Mouse (Mus musculus) cerebellum, postnatal 14 days (tissue): ENCODE measurements around the gene Cyp2w1.
"Not testable (repeated sequence)": the region's sequence is repeated elsewhere in the genome, so short reads cannot be mapped to it uniquely, and the experiment has no call there.

ENCODE experiments used
- DNase-seq, 2 experiments: peaks; one replicate each; pipeline ENCODE4 v3.0.0; 2021; ENCODE audit warnings: mixed read lengths in 2 of 2

Gene Cyp2w1

GRCm38 (mm10) chr5:139387329-139388194 lies 35.1 kb downstream of the Cyp2w1 start:
- peak; percentile 61 to 82 for DNase-seq

- no peak for DNase-seq
Measured at GRCm38 (mm10) chr5:139388195-139388570, 35.8 kb downstream of the Cyp2w1 start.

DNA sequence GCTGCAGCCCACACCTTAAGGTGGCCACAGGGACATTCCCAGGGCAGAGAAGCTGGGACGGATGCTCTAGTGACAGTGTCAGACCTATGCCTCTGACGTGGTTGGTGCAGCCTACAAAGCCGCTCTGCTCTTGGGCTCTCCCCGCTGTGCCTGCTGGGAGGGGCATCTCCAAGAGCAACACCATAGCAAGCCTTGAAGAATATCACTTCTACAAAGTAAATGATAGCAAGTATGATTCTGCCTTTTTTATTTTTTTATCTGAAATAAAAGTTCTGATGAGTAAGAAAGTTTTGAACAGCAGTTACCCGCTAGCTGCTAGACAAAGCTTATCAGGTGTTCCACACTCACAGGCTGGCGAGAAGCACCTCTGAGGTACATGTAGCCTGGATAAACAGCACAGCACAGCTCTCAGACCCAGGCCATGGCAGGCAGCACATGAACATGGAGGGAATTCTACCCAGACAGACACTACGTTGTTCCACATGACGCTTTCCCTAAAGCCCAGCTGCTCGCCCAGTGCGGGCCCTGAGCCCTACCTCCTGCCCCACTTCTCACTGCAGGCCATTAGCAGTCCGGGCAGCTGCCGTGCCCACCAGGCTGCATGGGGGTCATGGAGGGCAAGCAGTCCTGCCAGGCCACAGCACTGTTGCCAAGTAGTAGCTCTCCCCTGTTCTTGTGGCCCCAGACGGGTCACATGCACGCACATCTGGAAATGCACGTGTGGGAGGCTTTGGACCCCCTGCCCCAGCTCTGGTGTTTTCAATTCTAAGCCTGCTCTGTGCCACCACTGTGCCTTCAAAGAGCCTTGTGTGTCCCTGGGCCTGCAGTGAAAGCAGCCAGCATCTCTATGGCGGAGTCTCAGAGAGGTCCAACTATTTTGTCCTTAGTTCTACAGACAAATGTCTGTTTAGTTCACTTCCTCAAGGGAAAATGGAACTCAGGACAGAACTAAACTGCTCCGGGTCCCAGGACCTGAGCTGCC lies 36.6 kb downstream of the Cyp2w1 start:
- DNase-seq = no peak

DNA sequence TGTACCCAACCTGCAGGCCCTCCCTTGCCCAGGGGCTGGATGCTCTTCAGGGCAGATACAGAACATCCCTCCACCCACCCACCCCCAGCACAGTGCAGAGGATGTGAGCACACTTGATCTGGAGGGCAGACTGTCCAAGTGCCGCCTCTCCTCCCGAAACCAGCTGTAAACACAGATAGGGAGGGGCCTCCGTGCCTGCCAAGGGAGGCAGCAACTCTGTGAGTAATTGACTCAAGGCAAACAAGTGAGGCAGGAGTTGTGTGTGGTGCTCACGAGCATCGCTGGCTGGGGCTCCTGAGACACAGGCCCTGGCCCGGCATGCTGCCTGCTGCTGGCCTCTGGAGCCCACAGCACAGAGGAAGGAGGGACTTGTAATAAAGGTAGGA lies 37.3 kb downstream of the Cyp2w1 start:
- no peak for DNase-seq

- not testable (repeated sequence) for DNase-seq
Measured at GRCm38 (mm10) chr5:139390324-139391119, 38.1 kb downstream of the Cyp2w1 start.

- DNase-seq = peak; percentile 64 to 77
Measured at GRCm38 (mm10) chr5:139391309-139391990, 39.0 kb downstream of the Cyp2w1 start.

- no peak for DNase-seq
Measured at GRCm38 (mm10) chr5:139392219-139393196, 40.1 kb downstream of the Cyp2w1 start.

- no peak for DNase-seq
Measured at GRCm38 (mm10) chr5:139393197-139393588, 40.8 kb downstream of the Cyp2w1 start.

GRCm38 (mm10) chr5:139394399-139394798 lies 42.0 kb downstream of the Cyp2w1 start:
- no peak for DNase-seq

GRCm38 (mm10) chr5:139395528-139395927 lies 43.1 kb downstream of the Cyp2w1 start:
- no peak for DNase-seq

- DNase-seq = no peak
Measured at GRCm38 (mm10) chr5:139397359-139397916, 45.0 kb downstream of the Cyp2w1 start.

DNA sequence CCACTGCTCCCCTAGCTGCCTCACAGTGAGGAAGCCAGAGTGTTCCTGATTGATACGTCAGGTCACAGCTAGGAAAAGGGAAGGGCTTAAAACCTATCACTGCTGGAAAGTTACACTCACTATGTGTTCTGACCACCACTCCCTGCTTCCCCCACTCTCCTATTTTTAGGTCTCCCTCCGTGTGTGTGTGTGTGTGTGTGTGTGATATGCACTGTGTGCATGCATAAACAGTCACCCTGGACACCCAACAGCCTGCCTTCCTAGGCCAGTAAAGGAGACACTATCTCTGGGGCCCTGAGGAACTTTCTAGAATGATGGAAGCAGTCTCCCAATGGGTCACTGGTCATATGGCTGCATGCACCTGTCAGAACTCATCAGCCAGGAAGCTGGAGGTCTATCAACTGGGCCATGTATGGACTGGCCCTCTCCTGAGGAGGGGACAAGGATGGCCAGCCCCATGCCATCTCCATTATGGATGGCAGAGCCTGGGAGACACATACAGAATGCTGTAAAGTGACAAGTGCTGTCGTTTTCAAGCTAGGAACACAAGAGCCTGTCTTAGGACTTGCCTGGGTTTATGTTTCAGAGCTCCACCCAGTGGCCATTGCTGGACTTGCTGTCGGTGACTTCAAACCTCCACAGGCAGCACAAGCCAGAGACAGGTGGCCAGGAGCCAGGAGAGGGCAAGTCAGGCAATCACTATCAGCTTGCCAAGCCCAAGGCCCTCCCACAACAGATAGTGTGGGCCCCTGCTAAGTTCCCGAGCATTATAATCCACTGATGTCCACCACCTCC lies 45.7 kb downstream of the Cyp2w1 start:
- peak; percentile 100 for DNase-seq

DNA sequence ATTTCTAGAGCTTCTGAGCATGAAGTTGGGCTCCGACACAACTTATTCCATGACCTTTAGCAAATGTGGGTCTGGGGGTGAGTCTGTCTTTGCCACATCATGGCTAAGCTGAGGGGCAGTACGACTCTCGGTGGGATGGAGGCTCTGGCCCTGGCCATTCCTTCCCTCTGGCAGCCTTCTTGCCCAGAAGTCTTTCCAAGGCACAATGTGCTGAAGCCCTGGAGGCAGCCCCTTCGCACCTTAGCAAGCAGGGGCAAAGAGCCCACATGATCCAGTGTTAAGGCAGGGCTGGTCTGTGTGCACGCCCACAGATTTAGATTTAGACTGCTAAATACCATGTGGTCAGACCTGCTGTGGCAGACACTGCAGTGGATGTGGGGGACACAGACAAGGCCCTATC lies 46.4 kb downstream of the Cyp2w1 start:
- peak; percentile 63 to 68 for DNase-seq

DNA sequence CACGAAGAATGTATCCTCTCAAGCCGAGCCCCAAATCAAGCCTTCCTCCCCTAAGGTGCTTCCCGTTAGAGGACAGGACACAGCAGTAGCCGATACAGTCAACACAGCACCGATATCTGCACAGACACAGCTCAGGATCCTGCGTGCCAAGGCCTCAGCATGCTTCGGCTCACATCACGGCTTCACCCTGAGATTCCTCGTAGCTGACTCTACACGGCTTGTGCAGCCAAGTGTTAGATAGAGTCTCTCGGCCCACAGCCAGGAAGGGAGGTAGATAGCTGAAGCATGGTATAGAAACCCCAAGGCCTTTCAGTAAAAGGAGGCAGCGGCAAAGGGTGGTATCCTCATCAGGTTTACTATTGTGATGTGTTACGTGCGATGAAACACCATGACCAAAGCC lies 47.6 kb downstream of the Cyp2w1 start:
- DNase-seq = peak; percentile 78 to 88

DNA sequence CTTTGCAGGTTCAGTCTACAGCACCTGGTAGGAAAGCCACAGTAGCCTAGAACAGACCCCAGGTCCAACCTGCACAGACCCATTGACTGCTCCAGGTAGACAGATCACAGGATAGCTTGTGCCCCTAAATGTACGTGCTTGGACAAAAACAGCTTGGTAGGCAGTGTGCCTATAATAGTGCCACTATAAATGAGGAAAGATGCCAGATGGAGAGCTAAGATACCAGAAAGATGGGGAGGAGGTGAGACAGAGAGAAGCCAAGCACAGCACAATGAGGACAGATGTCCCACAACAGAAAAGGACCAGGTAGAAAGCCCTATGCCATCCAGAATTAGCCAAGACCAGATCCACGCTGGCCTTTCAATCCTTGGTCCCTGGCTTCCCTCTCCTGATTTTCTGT lies 49.7 kb downstream of the Cyp2w1 start:
- DNase-seq = no peak

GRCm38 (mm10) chr5:139403692-139404260 lies 51.4 kb downstream of the Cyp2w1 start:
- DNase-seq = no peak

GRCm38 (mm10) chr5:139404801-139405401 lies 52.5 kb downstream of the Cyp2w1 start, which contains the start of gene C130050O18Rik:
Gene C130050O18Rik, plus strand, starts transcription at chr5:139405280.
- no peak for DNase-seq

DNA sequence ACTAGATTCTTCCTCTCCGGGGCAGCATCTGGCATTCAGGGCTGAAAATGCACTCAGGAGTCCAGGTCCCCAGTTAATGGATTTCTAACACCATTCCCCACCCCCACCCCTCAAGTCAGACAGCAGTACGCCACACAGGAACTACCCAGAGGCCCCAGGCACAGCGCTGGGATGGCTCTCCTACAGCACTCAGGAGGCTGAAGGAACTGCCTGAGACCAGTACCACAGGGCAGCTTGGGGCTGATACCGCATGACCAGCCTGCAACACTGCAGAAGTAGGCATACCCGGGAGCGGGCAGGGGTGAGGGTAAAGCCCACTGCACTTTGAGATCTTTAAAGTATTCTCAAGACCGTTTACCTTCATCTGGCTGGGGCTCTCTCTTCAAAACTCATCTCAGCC lies 53.1 kb downstream of the Cyp2w1 start:
- DNase-seq = no peak

- no peak for DNase-seq
Measured at GRCm38 (mm10) chr5:139405953-139406352, 53.5 kb downstream of the Cyp2w1 start.
